Mouse (Mus musculus) liver, embryonic 11.5 days (tissue): ENCODE measurements at regions not wholly inside any gene's neighbourhood (a gene's known extent, or its start where the extent isn't known, plus 50 kb on each side); places are given as distances from the start of the nearest gene placed in this dataset.

Experiments used
- ATAC-seq: fragments of 200-750 bp; cut with Nextera tagmentation; replicated peaks from 2 replicates; pipeline ENCODE4 v1.8.0; 2017; ENCODE audit warnings: moderate number of reproducible peaks, mild to moderate bottlenecking, moderate TSS enrichment, moderate library complexity; ENCODE audit not compliant: low FRiP score
- DNase-seq: peaks from one replicate; pipeline ENCODE4 v3.0.0-alpha.2; 2017; ENCODE audit warnings: low spot score
- H3K27ac ChIP-seq: fragments of 300-500 bp; sonication (generic); 2 replicates; pipeline ENCODE4 v1.5.1; 2014; ENCODE audit warnings: mild to moderate bottlenecking, low read depth, low read length, control low read depth
- H3K27me3 ChIP-seq: fragments of 300-500 bp; sonication (generic); replicated peaks from 2 replicates; pipeline ENCODE4 v1.6.1; 2014; ENCODE audit warnings: low read length, mixed read lengths; ENCODE audit not compliant: control insufficient read depth, insufficient read depth
- H3K36me3 ChIP-seq: fragments of 300-500 bp; sonication (generic); 2 replicates; pipeline ENCODE4 v1.6.1; 2014; ENCODE audit warnings: mild to moderate bottlenecking, low read length, moderate library complexity, mixed read lengths; ENCODE audit not compliant: control insufficient read depth, insufficient read depth
- H3K4me1 ChIP-seq: fragments of 300-500 bp; sonication (generic); replicated peaks from 2 replicates; pipeline ENCODE4 v1.6.1; 2014; ENCODE audit warnings: low read length, mixed read lengths; ENCODE audit not compliant: control insufficient read depth, insufficient read depth
- H3K4me2 ChIP-seq: fragments of 300-500 bp; sonication (generic); 2 replicates; pipeline ENCODE4 v1.6.1; 2014; ENCODE audit warnings: mild to moderate bottlenecking, control low read depth, moderate library complexity
- H3K4me3 ChIP-seq: fragments of 300-500 bp; sonication (generic); 2 replicates; pipeline ENCODE4 v1.5.1; 2014; ENCODE audit warnings: low read depth, low read length, control low read depth
- H3K9ac ChIP-seq: fragments of 300-500 bp; sonication (generic); 2 replicates; pipeline ENCODE4 v1.6.1; 2014; ENCODE audit warnings: low read depth, low read length, control low read depth
- H3K9me3 ChIP-seq: fragments of 300-500 bp; sonication (generic); 2 replicates; pipeline ENCODE4 v1.6.1; 2016; ENCODE audit warnings: low read length, inconsistent platforms, mixed read lengths; ENCODE audit not compliant: control insufficient read depth
- WGBS: fragments of 180-500 bp; shearing (Covaris S2); extraction: QIAGEN DNeasy Blood & Tissue Kit; methylation state at CpG from one replicate; pipeline ENCODE4 v1.1.7; 2014; 5-methylcytosine and 5-hydroxymethylcytosine counted together

GRCm38 (mm10) chr10:97905793-97906192 is 179.2 kb upstream of the C030005K15Rik start:
- 68% methylated on average over 4 of the region's 4 CpGs for WGBS
- H3K4me1 ChIP-seq: no peaks in the 10 kb centered on the region
- no peak for DNase-seq
- no peaks in the 10 kb centered on the region for H3K27me3 ChIP-seq
- H3K4me3 ChIP-seq: no peak overlapping the region
- no peak for ATAC-seq
- H3K9ac ChIP-seq: no peak overlapping the region
- H3K4me2 ChIP-seq: no peak overlapping the region
- H3K36me3 ChIP-seq: no peaks in the 10 kb centered on the region
- H3K27ac ChIP-seq: no peak overlapping the region
- no peaks in the 10 kb centered on the region for H3K9me3 ChIP-seq

GRCm38 (mm10) chr10:97925568-97925967 is 199.0 kb upstream of the C030005K15Rik start:
- H3K4me2 ChIP-seq: no peak overlapping the region

GRCm38 (mm10) chr10:97940345-97940744 is 213.8 kb upstream of the C030005K15Rik start:
- DNase-seq (no peak), ATAC-seq (no peak)
- H3K4me2 ChIP-seq: no peak overlapping the region
- no peaks in the 10 kb centered on the region for H3K27me3 ChIP-seq
- no peak overlapping the region for H3K27ac ChIP-seq
- WGBS: 77% methylated on average over 2 of the region's 2 CpGs
- H3K4me1 ChIP-seq: no peaks in the 10 kb centered on the region
- H3K9ac ChIP-seq: no peak overlapping the region
- H3K9me3 ChIP-seq: no peaks in the 10 kb centered on the region
- no peak overlapping the region for H3K4me3 ChIP-seq
- no peaks in the 10 kb centered on the region for H3K36me3 ChIP-seq

More at GRCm38 (mm10) chr10:97925568-97925967, 199.0 kb upstream of the C030005K15Rik start:
- no peak overlapping the region for H3K9ac ChIP-seq
- no peaks in the 10 kb centered on the region for H3K9me3 ChIP-seq
- no peak overlapping the region for H3K4me3 ChIP-seq
- WGBS: 69% methylated on average over 4 of the region's 4 CpGs
- H3K4me1 ChIP-seq: no peaks in the 10 kb centered on the region
- no peaks in the 10 kb centered on the region for H3K27me3 ChIP-seq
- no peak for DNase-seq
- no peak overlapping the region for H3K27ac ChIP-seq
- ATAC-seq: no peak
- no peaks in the 10 kb centered on the region for H3K36me3 ChIP-seq

GRCm38 (mm10) chr10:97965881-97966280 is 239.3 kb upstream of the C030005K15Rik start:
- no peaks in the 10 kb centered on the region for H3K36me3 ChIP-seq
- ATAC-seq: no peak
- no peaks in the 10 kb centered on the region for H3K27me3 ChIP-seq
- H3K4me1 ChIP-seq: no peaks in the 10 kb centered on the region
- no peak overlapping the region for H3K4me3 ChIP-seq
- DNase-seq: no peak
- 81% methylated on average over 1 of the region's 1 CpGs for WGBS
- H3K27ac ChIP-seq: no peak overlapping the region
- H3K9me3 ChIP-seq: no peaks in the 10 kb centered on the region
- H3K4me2 ChIP-seq: no peak overlapping the region
- H3K9ac ChIP-seq: no peak overlapping the region

GRCm38 (mm10) chr10:97966931-97967330 is 240.4 kb upstream of the C030005K15Rik start:
- ATAC-seq: no peak
- no peak overlapping the region for H3K27ac ChIP-seq
- 61% methylated on average over 2 of the region's 2 CpGs for WGBS

GRCm38 (mm10) chr10:98007037-98007436 is 280.5 kb upstream of the C030005K15Rik start:
- ATAC-seq: no peak
- 61% methylated on average over 4 of the region's 4 CpGs for WGBS
- no peak for DNase-seq

More at GRCm38 (mm10) chr10:97966931-97967330, 240.4 kb upstream of the C030005K15Rik start:
- H3K4me3 ChIP-seq: no peak overlapping the region
- H3K36me3 ChIP-seq: no peaks in the 10 kb centered on the region
- H3K9ac ChIP-seq: no peak overlapping the region
- DNase-seq: no peak
- H3K4me2 ChIP-seq: no peak overlapping the region
- H3K27me3 ChIP-seq: no peaks in the 10 kb centered on the region
- H3K4me1 ChIP-seq: no peaks in the 10 kb centered on the region
- no peaks in the 10 kb centered on the region for H3K9me3 ChIP-seq

GRCm38 (mm10) chr10:98008355-98008754 is 281.8 kb upstream of the C030005K15Rik start:
- Histone ChIP-seq H3K4me3 (no peak overlapping the region), H3K9me3 (no peaks in the 10 kb centered on the region), H3K27ac (no peak overlapping the region), H3K4me1 (no peaks in the 10 kb centered on the region), H3K36me3 (no peaks in the 10 kb centered on the region), H3K9ac (no peak overlapping the region), H3K27me3 (no peaks in the 10 kb centered on the region), H3K4me2 (no peak overlapping the region)
- ATAC-seq (no peak), DNase-seq (no peak)
- WGBS: 38% methylated on average over 1 of the region's 1 CpGs

More at GRCm38 (mm10) chr10:98007037-98007436, 280.5 kb upstream of the C030005K15Rik start:
- H3K36me3 ChIP-seq: no peaks in the 10 kb centered on the region
- no peak overlapping the region for H3K4me2 ChIP-seq
- no peaks in the 10 kb centered on the region for H3K27me3 ChIP-seq
- H3K4me3 ChIP-seq: no peak overlapping the region
- no peaks in the 10 kb centered on the region for H3K9me3 ChIP-seq
- no peak overlapping the region for H3K9ac ChIP-seq
- no peak overlapping the region for H3K27ac ChIP-seq
- H3K4me1 ChIP-seq: no peaks in the 10 kb centered on the region

- Histone ChIP-seq H3K36me3 (no peaks in the 10 kb centered on the region), H3K27ac (no peak overlapping the region), H3K9ac (no peak overlapping the region), H3K4me3 (no peak overlapping the region), H3K4me1 (no peaks in the 10 kb centered on the region), H3K27me3 (no peaks in the 10 kb centered on the region), H3K4me2 (no peak overlapping the region), H3K9me3 (no peaks in the 10 kb centered on the region)
- DNase-seq (no peak), ATAC-seq (no peak)
- 73% methylated on average over 2 of the region's 2 CpGs for WGBS
Observed at GRCm38 (mm10) chr10:98012916-98013315, 286.4 kb upstream of the C030005K15Rik start.

- H3K27me3 ChIP-seq: no peaks in the 10 kb centered on the region
Observed at GRCm38 (mm10) chr10:98014985-98015902, 288.7 kb upstream of the C030005K15Rik start.

More at GRCm38 (mm10) chr10:98014985-98015902, 288.7 kb upstream of the C030005K15Rik start:
- no peaks in the 10 kb centered on the region for H3K36me3 ChIP-seq
- WGBS: 70% methylated on average over 10 of the region's 10 CpGs
- H3K4me3 ChIP-seq: no peak overlapping the region
- ATAC-seq (no peak), DNase-seq (no peak)
- H3K4me2 ChIP-seq: no peak overlapping the region
- H3K9me3 ChIP-seq: no peaks in the 10 kb centered on the region
- no peak overlapping the region for H3K27ac ChIP-seq
- no peaks in the 10 kb centered on the region for H3K4me1 ChIP-seq
- no peak overlapping the region for H3K9ac ChIP-seq
